Mouse (Mus musculus) myocyte (in vitro differentiated cells): ENCODE measurements around the gene Btla.

Experiments
- E2F4 ChIP-seq: IDR thresholded peaks from one replicate; pipeline ENCODE4 v1.6.1; 2011; ENCODE audit warnings: mild to moderate bottlenecking, control low read depth, moderate library complexity; ENCODE audit not compliant: insufficient read depth
- MAX ChIP-seq: IDR thresholded peaks from one replicate; pipeline ENCODE4 v1.6.1; 2011; ENCODE audit warnings: low read depth, mild to moderate bottlenecking, control low read depth
- MYOD1 ChIP-seq, 3 experiments: IDR thresholded peaks; one replicate each; pipeline ENCODE4 v1.6.1; 2011; ENCODE audit warnings: control low read depth in 2 of 3, low read depth in 2 of 3, mild to moderate bottlenecking in 2 of 3, moderate library complexity in 1 of 3; ENCODE audit not compliant: insufficient read length in 2 of 3, control insufficient read depth in 1 of 3
- POLR2A ChIP-seq: IDR thresholded peaks from one replicate; pipeline ENCODE4 v1.6.1; 2011; ENCODE audit warnings: low read depth, mild to moderate bottlenecking, control low read depth, moderate library complexity; ENCODE audit not compliant: insufficient read length
- REST ChIP-seq: IDR thresholded peaks from one replicate; pipeline ENCODE4 v1.6.1; 2011; ENCODE audit warnings: mild to moderate bottlenecking, control low read depth, moderate library complexity; ENCODE audit not compliant: insufficient read depth, insufficient read length
- TCF12 ChIP-seq: IDR thresholded peaks from one replicate; pipeline ENCODE4 v1.6.1; 2011; ENCODE audit warnings: mild to moderate bottlenecking, control low read depth; ENCODE audit not compliant: poor library complexity, insufficient read depth, severe bottlenecking
- USF1 ChIP-seq: IDR thresholded peaks from one replicate; pipeline ENCODE4 v1.6.1; 2011; ENCODE audit warnings: low read depth, mild to moderate bottlenecking, control low read depth, moderate library complexity

DNA sequence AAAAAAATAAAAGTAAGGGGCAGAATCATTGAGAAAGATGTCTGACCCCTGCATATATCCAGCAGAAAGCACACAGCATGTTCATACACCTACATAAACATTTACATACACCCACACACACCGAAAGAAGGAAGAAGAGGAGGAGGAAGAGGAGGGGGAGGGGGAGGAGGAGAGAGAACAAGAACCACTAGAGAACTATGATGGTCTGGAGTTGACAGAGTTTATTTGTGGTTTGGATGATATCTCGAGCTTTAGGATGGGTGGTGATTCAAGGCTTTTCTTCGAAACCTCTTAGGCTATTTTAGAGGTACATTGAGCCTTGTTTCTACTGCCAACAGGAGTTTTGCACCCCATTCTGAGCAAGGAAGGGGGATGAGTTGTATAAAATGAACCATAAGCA, 1.3 kb upstream of the Btla start:
- TF ChIP-seq MAX (no peak), TCF12 (no peak), POLR2A (no peak), USF1 (no peak), E2F4 (no peak), REST (no peak), MYOD1 (IDR thresholded peaks at IDR 0.05; ENCODE audit: control insufficient read depth in 1 of 3, insufficient read length in 2 of 3, low read depth in 2 of 3) (no peak)
